Mouse (Mus musculus) embryonic facial prominence, embryonic 14.5 days (tissue): ENCODE results near the gene Npw. TPM values are rescaled to one million over a fixed set of nuclear protein-coding genes. Genes with fewer than 3 reads are reported as not detected.
A peak's percentile ranks its signal among the peaks of the same experiment; 100 is the strongest.
"Not testable (repeated sequence)": the region's sequence is repeated elsewhere in the genome, so short reads cannot be mapped to it uniquely, and the experiment has no call there.

Source experiments
- ATAC-seq: fragments of 200-750 bp; cut with Nextera tagmentation; 2 replicates; pipeline ENCODE4 v1.8.0; 2017; ENCODE audit warnings: low read depth, moderate number of reproducible peaks, moderate TSS enrichment
- DNase-seq: peaks from one replicate; pipeline ENCODE4 v3.0.0-alpha.2; 2015; ENCODE audit warnings: low spot score
- H3K27ac ChIP-seq: fragments of 300-500 bp; sonication (generic); replicated peaks from 2 replicates; pipeline ENCODE4 v1.5.1; 2014; ENCODE audit warnings: low read depth, mild to moderate bottlenecking, low read length, moderate library complexity
- H3K27me3 ChIP-seq: fragments of 300-500 bp; sonication (generic); replicated peaks from 2 replicates; pipeline ENCODE4 v1.6.1; 2014; ENCODE audit warnings: low read length; ENCODE audit not compliant: control insufficient read depth, insufficient read depth
- H3K36me3 ChIP-seq: fragments of 300-500 bp; sonication (generic); 2 replicates; pipeline ENCODE4 v1.6.1; 2014; ENCODE audit warnings: low read length, mixed read lengths; ENCODE audit not compliant: control insufficient read depth, insufficient read depth
- H3K4me1 ChIP-seq: fragments of 300-500 bp; sonication (generic); 2 replicates; pipeline ENCODE4 v1.6.1; 2014; ENCODE audit warnings: antibody characterized with exemption, low read length; ENCODE audit not compliant: control insufficient read depth, insufficient read depth
- H3K4me2 ChIP-seq: fragments of 300-500 bp; sonication (generic); 2 replicates; pipeline ENCODE4 v1.6.1; 2014; ENCODE audit warnings: low read depth, mild to moderate bottlenecking, low read length, moderate library complexity, mixed read lengths
- H3K4me3 ChIP-seq: fragments of 300-500 bp; sonication (generic); 2 replicates; pipeline ENCODE4 v1.5.1; 2014; ENCODE audit warnings: low read depth, mild to moderate bottlenecking, low read length
- H3K9ac ChIP-seq: fragments of 300-500 bp; sonication (generic); 2 replicates; pipeline ENCODE4 v1.6.1; 2014; ENCODE audit warnings: low read depth, mild to moderate bottlenecking, low read length, moderate library complexity, mixed read lengths
- H3K9me3 ChIP-seq: fragments of 300-500 bp; sonication (generic); 2 replicates; pipeline ENCODE4 v1.6.1; 2016; ENCODE audit warnings: low read length; ENCODE audit not compliant: control insufficient read depth
- WGBS: fragments of 180-500 bp; shearing (Covaris S2); extraction: QIAGEN DNeasy Blood & Tissue Kit; methylation state at CpG from one replicate; pipeline ENCODE4 v1.1.7; 2014; 5-methylcytosine and 5-hydroxymethylcytosine counted together
- polyA plus RNA-seq: library from polyadenylated mRNA; unstranded; fragments of >200 nt; fragmentation: Nextera tagmentation; extraction: Ambion mirVana; gene quantifications from 2 replicates; pipeline ENCODE4 v1.2.1, GENCODE M21; 2014

The Npw gene
- polyA plus RNA-seq, 1 experiment from 2014 or later: 0.82 TPM

GRCm38 (mm10) chr17:24667416-24667815 lies 9.2 kb upstream of the Npw start:
- Histone ChIP-seq H3K27me3 (no peaks in the 10 kb centered on the region), H3K4me1 (peaks cover 21% of the 10 kb centered on the region), H3K9me3 (no peaks in the 10 kb centered on the region), H3K9ac (no peak overlapping the region), H3K36me3 (no peaks in the 10 kb centered on the region), H3K4me2 (no peak overlapping the region), H3K4me3 (no peak overlapping the region), H3K27ac (no peak overlapping the region)
- WGBS: 35% methylated on average over 6 of the region's 6 CpGs
- DNase-seq: peak; percentile 77
- peak; percentile 20; the same call in 1 of the 2 replicates for ATAC-seq

GRCm38 (mm10) chr17:24667011-24667410 lies 8.8 kb upstream of the Npw start:
- WGBS: 66% methylated on average over 7 of the region's 7 CpGs
- H3K27ac ChIP-seq, ATAC-seq, H3K9ac ChIP-seq, H3K4me2 ChIP-seq, H3K27me3 ChIP-seq, H3K36me3 ChIP-seq, H3K9me3 ChIP-seq, DNase-seq, H3K4me3 ChIP-seq: not testable (repeated sequence)
- peaks cover 18% of the 10 kb centered on the region for H3K4me1 ChIP-seq

GRCm38 (mm10) chr17:24654969-24655368 lies 3.3 kb downstream of the Npw start:
- DNase-seq: no peak
- no peak for ATAC-seq
- Histone ChIP-seq H3K4me3 (no peak overlapping the region), H3K27ac (no peak overlapping the region), H3K4me1 (peaks cover 9% of the 10 kb centered on the region), H3K36me3 (no peaks in the 10 kb centered on the region), H3K27me3 (peaks cover 36% of the 10 kb centered on the region), H3K9ac (no peak overlapping the region), H3K4me2 (no peak overlapping the region), H3K9me3 (no peaks in the 10 kb centered on the region)
- WGBS: 66% methylated on average over 4 of the region's 4 CpGs

GRCm38 (mm10) chr17:24653967-24654710 lies 4.1 kb downstream of the Npw start:
- Histone ChIP-seq H3K9me3 (no peaks in the 10 kb centered on the region), H3K4me3 (peak overlapping the region; percentile 28), H3K4me2 (peak overlapping the region; percentile 63), H3K9ac (peak overlapping the region; percentile 26; the same call in 1 of the 2 replicates), H3K4me1 (peaks cover 10% of the 10 kb centered on the region), H3K27ac (no peak overlapping the region), H3K36me3 (no peaks in the 10 kb centered on the region), H3K27me3 (peaks cover 27% of the 10 kb centered on the region)
- 6% methylated on average over 17 of the region's 19 CpGs for WGBS
- ATAC-seq: peak; percentile 69
- DNase-seq: peak; percentile 86

GRCm38 (mm10) chr17:24651835-24652234 lies 6.4 kb downstream of the Npw start:
- H3K27me3 ChIP-seq: peaks cover 4% of the 10 kb centered on the region
- 0 out of 2 replicates have a peak, but pooled peaks cover 4% of the 10 kb centered on the region for H3K36me3 ChIP-seq
- no peaks in the 10 kb centered on the region for H3K9me3 ChIP-seq
- no peak overlapping the region for H3K27ac ChIP-seq
- no peak overlapping the region for H3K4me3 ChIP-seq
- H3K9ac ChIP-seq: no peak overlapping the region
- ATAC-seq (no peak), DNase-seq (no peak)
- H3K4me2 ChIP-seq: no peak overlapping the region
- 69% methylated on average over 3 of the region's 3 CpGs for WGBS
- peaks cover 13% of the 10 kb centered on the region; the same call in 1 of the 2 replicates for H3K4me1 ChIP-seq

GRCm38 (mm10) chr17:24650766-24651165 lies 7.5 kb downstream of the Npw start:
- Histone ChIP-seq H3K4me1 (peaks cover 13% of the 10 kb centered on the region; the same call in 1 of the 2 replicates), H3K9me3 (no peaks in the 10 kb centered on the region), H3K27ac (no peak overlapping the region), H3K4me2 (peak overlapping the region; percentile 97), H3K9ac (peak overlapping the region; percentile 87; the same call in 1 of the 2 replicates), H3K27me3 (no peaks in the 10 kb centered on the region), H3K36me3 (0 out of 2 replicates have a peak, but pooled peaks cover 5% of the 10 kb centered on the region), H3K4me3 (peak overlapping the region; percentile 87; the same call in 1 of the 2 replicates)
- no peak for ATAC-seq
- DNase-seq: no peak
- WGBS: 68% methylated on average over 4 of the region's 4 CpGs

GRCm38 (mm10) chr17:24650070-24650616 lies 8.1 kb downstream of the Npw start, which contains the start of gene Slc9a3r2:
Slc9a3r2 (minus strand) TSS chr17:24650327.
- peak; percentile 90 for ATAC-seq
- Histone ChIP-seq H3K9ac (peak within 1 kb of the TSS; percentile 87), H3K27me3 (no peaks in the 10 kb centered on the region), H3K27ac (peak within 1 kb of the TSS; percentile 55), H3K4me3 (peak within 1 kb of the TSS; percentile 87), H3K36me3 (0 out of 2 replicates have a peak, but pooled peaks cover 5% of the 10 kb centered on the region), H3K4me1 (peaks cover 17% of the 10 kb centered on the region), H3K9me3 (no peaks in the 10 kb centered on the region), H3K4me2 (peak within 1 kb of the TSS; percentile 97)
- DNase-seq: peak; percentile 71
- under 1% methylated on average over 18 of the region's 41 CpGs for WGBS

- H3K9ac ChIP-seq: peak overlapping the region; percentile 87
- 1% methylated on average over 19 of the region's 35 CpGs for WGBS
- ATAC-seq: peak; percentile 24; the same call in 1 of the 2 replicates
- no peak for DNase-seq
- H3K9me3 ChIP-seq: no peaks in the 10 kb centered on the region
- H3K27me3 ChIP-seq: no peaks in the 10 kb centered on the region
- 0 out of 2 replicates have a peak, but pooled peaks cover 5% of the 10 kb centered on the region for H3K36me3 ChIP-seq
- H3K4me1 ChIP-seq: peaks cover 22% of the 10 kb centered on the region
- peak overlapping the region; percentile 87 for H3K4me3 ChIP-seq
- peak overlapping the region; percentile 97 for H3K4me2 ChIP-seq
- peak overlapping the region; percentile 55 for H3K27ac ChIP-seq
Observed at GRCm38 (mm10) chr17:24649581-24650069, 8.6 kb downstream of the Npw start.
